Mouse (Mus musculus) frontal cortex, postnatal 36 days (tissue): ENCODE data around the gene Pcca.

ENCODE experiments used
- DNase-seq, 2 experiments: peaks; one replicate each; pipeline ENCODE4 v3.0.0; 2022; ENCODE audit warnings: low spot score in 2 of 2

Gene Pcca

GRCm38 (mm10) chr14:122836221-122836620, 302.1 kb downstream of the Pcca start:
- DNase-seq: no peak

DNA sequence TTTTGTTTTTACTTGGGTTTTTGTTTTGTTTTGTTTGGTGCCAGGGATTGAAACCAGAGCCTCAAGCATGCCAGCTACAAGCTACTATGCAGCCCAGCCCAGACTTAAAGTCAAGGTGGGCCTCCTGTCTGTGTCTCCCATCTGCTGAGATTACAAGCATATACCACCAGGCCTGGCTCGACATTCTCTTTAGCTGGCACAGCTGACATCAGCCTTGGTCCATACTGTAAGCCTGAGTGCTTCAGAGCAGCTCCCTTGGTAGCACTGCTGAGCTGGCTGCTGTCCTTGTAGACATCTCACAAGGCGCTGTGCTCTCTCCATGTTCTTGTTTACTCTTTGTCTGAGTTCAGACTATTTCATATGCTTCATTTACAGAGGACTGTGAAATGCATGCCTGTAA, 302.9 kb downstream of the Pcca start:
- DNase-seq: no peak

GRCm38 (mm10) chr14:122852506-122853057, 318.5 kb downstream of the Pcca start:
- no peak for DNase-seq

GRCm38 (mm10) chr14:122859792-122860191, 325.7 kb downstream of the Pcca start:
- no peak for DNase-seq

- peak in 1 of 2 experiments; percentile 26 for DNase-seq
These were observed 328.5 kb downstream of the Pcca start for GRCm38 (mm10) chr14:122862623-122863022.

GRCm38 (mm10) chr14:122865462-122866129, 331.5 kb downstream of the Pcca start:
- DNase-seq: no peak

- DNase-seq: no peak
These were observed 333.6 kb downstream of the Pcca start for GRCm38 (mm10) chr14:122867531-122868285.

- DNase-seq: no peak
These were observed 335.7 kb downstream of the Pcca start for GRCm38 (mm10) chr14:122869831-122870230.

DNA sequence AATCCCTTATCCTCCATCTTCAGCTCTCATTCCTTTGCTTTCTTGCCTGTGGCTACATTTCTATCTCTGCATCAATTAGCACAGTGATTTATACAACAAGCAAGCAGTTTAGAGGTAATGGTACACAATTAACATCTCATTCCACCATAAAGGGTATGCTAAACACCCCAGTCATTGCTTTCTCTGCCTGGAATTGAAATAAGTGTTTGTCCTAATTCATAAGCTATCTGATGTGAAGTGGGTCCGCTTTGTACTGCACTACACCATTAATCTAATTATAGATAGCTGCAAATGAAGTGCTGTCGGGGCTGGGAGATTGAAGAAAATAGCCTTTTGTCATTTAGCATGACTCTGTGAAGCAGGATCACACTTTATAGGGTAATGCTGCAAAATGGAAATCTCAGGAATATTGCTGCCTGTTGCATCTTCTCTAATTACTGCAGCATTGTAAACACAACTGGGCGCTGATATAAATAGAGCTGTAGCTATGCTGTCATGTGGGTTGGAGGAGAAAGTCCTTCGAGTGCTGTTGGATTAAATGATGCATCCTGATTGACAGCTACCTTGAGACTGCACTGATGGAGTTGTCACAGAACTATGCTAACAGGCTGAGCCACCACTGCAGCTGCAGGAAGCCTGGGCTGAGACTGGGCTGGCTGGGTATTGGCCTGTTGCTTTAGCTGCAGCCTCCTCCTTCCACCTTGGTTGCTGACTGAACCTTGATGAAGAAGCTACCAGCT, 337.9 kb downstream of the Pcca start:
- no peak for DNase-seq

DNA sequence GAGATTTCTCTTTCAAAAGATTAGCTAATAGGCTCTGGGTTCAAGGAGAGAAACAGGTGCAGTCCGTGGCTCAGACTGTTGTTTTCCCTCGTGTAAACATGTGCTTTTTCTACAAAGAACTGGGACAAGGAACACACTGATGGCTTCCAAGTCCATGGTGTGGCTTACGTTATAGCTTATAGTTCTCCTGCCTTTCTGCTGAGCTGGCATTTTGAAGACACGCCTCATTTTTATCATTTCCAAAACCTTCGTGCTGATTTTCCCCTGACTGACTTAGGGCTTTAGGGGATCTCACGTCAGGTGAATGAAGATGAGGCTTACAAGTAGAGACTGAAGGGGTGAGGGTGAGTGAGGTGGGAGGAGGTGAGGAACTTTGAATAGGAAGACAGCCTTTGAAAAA, 338.5 kb downstream of the Pcca start:
- no peak for DNase-seq

DNA sequence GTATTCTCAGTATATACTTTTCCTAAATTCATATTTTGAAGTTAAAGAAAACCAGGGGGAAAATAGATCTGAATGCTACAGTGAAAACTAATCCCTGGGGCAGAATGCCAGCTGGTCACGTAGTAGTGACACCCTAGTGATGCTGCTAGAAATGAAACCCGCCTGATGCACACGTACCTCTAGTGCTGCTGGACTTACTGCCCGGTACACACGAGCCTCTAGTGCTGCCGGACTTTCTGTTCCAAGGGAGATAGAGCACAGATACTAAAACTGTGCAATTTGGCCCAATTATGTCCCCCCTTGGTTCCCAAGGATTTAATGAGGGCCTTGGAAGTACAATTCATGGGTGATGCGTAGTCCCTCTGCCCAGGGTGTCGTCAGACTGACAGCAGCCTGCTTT, 340.9 kb downstream of the Pcca start:
- DNase-seq: no peak

DNA sequence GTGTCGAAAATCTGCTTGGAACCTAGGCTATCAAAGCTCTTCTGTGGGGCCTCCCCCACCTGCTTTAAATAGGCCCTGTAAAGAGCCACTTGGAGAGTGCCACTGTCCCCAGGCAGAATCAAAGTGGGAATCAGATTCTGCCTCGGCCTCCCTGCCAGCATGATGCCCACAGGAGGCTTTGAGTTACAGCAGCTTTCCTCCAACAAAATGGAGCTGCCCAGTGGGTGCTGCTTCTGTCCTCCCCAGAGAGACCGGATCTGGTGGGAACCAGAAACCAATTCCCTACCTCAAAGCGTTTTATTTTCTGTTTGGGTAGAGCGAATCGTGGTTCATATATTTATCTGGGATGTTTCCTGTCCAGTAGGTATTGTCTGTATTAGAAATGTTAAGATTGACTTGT, 341.5 kb downstream of the Pcca start:
- no peak for DNase-seq

GRCm38 (mm10) chr14:122876163-122876562, 342.0 kb downstream of the Pcca start:
- peak; percentile 80 to 89 for DNase-seq

DNA sequence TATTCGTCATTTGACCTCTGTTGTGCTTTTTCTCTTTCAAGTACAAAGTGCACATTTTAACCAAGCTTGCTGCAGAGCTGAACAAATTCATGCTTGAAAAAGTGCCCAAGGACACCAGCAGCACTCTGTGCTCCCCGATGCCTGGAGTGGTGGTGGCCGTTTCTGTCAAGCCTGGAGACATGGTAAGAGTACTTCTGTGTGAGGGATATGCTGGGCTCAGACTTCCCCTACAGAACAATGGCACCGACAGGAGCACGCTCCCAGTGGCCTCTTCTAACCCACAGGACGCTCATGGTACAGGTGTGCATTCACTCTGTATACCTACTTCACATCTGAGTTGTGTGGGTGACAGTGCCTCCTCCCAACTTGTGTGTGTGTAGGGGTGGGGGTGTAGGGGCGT, 342.6 kb downstream of the Pcca start:
- DNase-seq: no peak

GRCm38 (mm10) chr14:122877787-122878186, 343.7 kb downstream of the Pcca start:
- no peak for DNase-seq

DNA sequence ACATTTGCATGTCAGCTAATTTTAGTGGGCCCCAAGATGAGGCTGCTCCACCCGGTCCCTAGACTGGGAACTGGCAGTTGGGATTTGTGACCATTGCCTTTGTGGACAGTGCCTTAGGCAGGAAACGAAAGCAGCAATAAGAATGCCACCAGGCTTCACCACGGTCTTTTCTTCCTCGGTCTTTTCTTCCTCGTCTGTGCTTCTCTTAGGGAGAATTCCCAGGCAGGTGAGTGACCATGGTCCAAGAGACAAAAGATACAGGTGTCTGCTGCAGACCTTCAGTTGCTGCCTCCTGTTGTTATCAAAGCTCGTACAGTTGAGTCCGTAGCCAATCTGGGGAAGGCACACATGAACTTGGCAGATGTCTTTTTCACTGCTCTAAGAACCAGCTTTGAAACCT, 346.2 kb downstream of the Pcca start:
- no peak for DNase-seq

DNA sequence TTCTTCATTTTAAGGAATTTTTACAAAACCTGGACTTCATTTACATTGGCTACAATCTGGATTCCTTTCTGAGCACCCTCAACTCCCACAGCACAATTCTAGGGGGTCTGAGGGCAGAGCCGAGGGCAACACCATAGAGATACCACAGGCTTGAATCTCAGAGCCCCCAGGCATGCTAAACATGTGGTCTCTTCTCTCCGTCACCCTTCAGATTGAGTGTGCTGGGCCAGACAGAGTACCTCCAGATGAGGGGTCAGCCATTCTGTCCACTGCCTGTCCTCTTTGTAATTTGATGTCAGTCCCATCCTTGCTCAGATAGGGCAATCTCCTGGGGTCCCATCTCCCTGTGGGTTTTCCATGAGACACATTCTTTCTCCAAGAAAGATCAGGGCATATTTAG, 347.6 kb downstream of the Pcca start:
- no peak for DNase-seq

GRCm38 (mm10) chr14:122882201-122882639, 348.1 kb downstream of the Pcca start:
- no peak for DNase-seq

- DNase-seq: no peak
These were observed 348.8 kb downstream of the Pcca start for GRCm38 (mm10) chr14:122882795-122883409.

- no peak for DNase-seq
These were observed 349.3 kb downstream of the Pcca start for GRCm38 (mm10) chr14:122883410-122883806.

DNA sequence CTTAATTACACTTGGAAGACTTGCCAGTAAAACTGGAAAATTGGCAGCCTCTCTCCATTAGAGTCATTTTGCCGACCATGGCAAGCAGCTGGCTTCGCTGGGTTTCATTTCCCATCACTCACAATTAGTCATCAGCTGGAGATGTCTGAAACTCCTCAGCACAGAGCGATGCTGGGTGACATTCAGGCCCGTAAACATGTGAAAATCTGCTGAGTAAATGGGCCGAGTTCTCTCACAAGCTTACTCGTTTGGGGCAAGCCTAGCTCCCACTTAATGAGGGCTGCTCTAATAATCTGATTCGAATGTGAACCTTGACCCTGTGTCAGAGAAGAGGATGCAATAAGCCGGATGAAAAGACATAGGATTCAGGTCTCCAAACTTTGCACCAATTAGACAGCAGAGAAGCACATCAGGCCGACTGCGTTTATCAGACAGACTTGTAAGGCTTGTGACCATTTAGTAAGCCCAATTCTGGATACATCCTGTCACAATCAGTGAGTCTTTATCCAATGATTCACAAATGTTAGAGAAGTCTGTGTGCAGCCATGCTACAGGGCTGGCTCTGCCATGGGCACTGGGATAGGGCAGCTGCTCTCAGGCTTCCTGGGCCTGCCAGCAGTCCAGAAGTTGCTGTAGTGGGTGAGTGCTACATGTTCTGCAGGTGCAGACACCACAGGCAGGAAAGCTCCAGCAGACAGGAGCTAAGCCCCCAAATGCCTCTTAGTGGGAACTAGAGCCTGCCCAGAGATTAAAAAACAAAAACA, 349.9 kb downstream of the Pcca start:
- peak in 1 of 2 experiments; percentile 17 for DNase-seq
